Mouse (Mus musculus) liver, embryonic 12.5 days (tissue): ENCODE data around the gene Itga3. TPM values are rescaled to one million over a fixed set of nuclear protein-coding genes. Genes with fewer than 3 reads are reported as not detected.

Source experiments
- ATAC-seq: fragments of 200-750 bp; cut with Nextera tagmentation; 2 replicates; pipeline ENCODE4 v1.8.0; 2017; ENCODE audit warnings: moderate number of reproducible peaks, mild to moderate bottlenecking, moderate library complexity
- H3K27ac ChIP-seq: fragments of 300-500 bp; sonication (generic); 2 replicates; pipeline ENCODE4 v1.5.1; 2016; ENCODE audit warnings: mild to moderate bottlenecking
- H3K27me3 ChIP-seq: fragments of 300-500 bp; sonication (generic); replicated peaks from 2 replicates; pipeline ENCODE4 v1.6.1; 2016; ENCODE audit warnings: mild to moderate bottlenecking, moderate library complexity
- H3K36me3 ChIP-seq: fragments of 300-500 bp; sonication (generic); 2 replicates; pipeline ENCODE4 v1.6.1; 2016; ENCODE audit warnings: mild to moderate bottlenecking, moderate library complexity
- H3K4me1 ChIP-seq: fragments of 300-500 bp; sonication (generic); 2 replicates; pipeline ENCODE4 v1.6.1; 2016
- H3K4me2 ChIP-seq: fragments of 300-500 bp; sonication (generic); 2 replicates; pipeline ENCODE4 v1.6.1; 2016; ENCODE audit warnings: mild to moderate bottlenecking, moderate library complexity
- H3K4me3 ChIP-seq: fragments of 300-500 bp; sonication (generic); 2 replicates; pipeline ENCODE4 v1.5.1; 2016; ENCODE audit warnings: mild to moderate bottlenecking, moderate library complexity
- H3K9ac ChIP-seq: fragments of 300-500 bp; sonication (generic); 2 replicates; pipeline ENCODE4 v1.6.1; 2016; ENCODE audit warnings: mild to moderate bottlenecking, moderate library complexity
- H3K9me3 ChIP-seq: fragments of 300-500 bp; sonication (generic); replicated peaks from 2 replicates; pipeline ENCODE4 v1.6.1; 2016; ENCODE audit warnings: mild to moderate bottlenecking, moderate library complexity
- WGBS: fragments of 180-500 bp; shearing (Covaris S2); methylation state at CpG from one replicate; pipeline ENCODE4 v1.1.7; 2016; ENCODE audit not compliant: insufficient replicate concordance; 5-methylcytosine and 5-hydroxymethylcytosine counted together
- polyA plus RNA-seq: library from polyadenylated mRNA; unstranded; fragments of >200 nt; fragmentation: Nextera tagmentation; extraction: Ambion mirVana; gene quantifications from 2 replicates; pipeline ENCODE4 v1.2.1, GENCODE M21; 2016

Itga3 gene
- polyA plus RNA-seq, 1 experiment from 2014 or later = 3.6 TPM

DNA sequence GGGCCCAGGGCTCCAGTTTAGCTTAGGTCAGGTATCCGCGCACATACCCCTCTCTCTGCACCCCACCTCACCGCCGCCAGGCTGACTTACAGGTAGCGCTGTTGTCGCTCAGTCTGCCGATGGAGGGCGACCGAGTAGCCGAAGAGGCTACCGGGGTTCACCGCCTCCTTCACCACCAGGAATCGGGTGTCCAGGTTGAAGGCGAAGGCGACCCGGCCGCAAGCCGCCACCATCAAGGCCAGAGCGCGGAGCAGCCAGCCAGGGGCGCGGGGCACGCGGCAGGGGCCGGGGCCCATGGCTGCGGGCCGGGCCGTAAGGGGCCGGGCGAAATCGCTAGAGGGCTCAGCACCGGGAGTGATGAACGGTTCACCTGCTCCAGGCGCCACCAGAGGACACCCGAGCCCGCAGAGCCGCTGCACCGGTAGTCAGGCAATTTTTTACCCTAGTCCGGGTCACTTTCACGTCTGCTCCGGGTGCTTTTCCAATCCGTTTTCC, 513 bp downstream of the Itga3 start:
- peak; percentile 36; the same call in 1 of the 2 replicates for ATAC-seq
- Histone ChIP-seq H3K4me3 (peak overlapping the region; percentile 51), H3K27ac (no peak overlapping the region), H3K27me3 (peaks cover 93% of the 10 kb centered on the region), H3K9ac (no peak overlapping the region), H3K4me1 (peaks cover 27% of the 10 kb centered on the region; the same call in 1 of the 2 replicates), H3K4me2 (peak overlapping the region; percentile 66), H3K9me3 (no peaks in the 10 kb centered on the region), H3K36me3 (no peaks in the 10 kb centered on the region)
- WGBS = 2% methylated on average over 42 of the region's 42 CpGs

DNA sequence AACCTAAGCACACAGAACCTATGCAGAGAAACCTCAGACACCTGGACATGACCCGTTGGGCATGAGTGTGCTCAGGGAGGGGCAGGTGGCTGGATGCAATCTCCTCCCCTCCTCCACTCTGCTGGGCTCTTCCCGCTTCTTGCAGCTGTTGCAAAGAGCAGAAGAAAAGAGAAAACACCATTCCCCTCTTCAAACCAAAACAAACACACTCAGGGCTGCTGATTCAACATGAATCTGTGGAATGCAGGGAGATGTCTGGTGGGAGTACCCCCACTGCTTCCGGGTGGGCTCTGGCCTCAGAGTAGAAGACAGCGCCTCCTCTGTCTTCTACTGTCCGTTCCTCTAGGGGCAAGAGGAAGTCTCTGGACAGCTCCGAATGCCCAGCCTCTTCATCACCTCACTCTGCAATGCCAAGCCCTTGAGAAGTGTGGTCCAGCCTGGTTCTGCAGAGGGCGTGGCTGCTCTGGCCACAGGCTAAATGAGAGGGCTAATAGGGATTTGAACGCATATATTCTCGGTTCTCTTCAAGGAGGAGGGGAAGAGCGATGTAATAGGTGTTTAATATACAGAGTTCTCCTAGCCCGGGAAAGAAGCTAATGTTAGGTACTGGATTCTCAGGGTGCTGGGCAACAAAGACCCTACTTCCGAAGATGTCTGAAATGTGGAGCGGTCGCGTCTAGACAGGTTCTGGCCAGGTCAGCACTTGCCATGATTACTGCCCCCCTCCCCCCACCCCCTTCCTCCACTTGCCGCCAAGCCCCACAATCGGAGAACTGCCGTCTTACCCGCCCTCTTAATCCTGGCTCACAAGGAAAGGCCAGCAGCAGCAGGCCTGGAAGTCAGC, 1.2 kb downstream of the Itga3 start:
- no peak overlapping the region for H3K9ac ChIP-seq

DNA sequence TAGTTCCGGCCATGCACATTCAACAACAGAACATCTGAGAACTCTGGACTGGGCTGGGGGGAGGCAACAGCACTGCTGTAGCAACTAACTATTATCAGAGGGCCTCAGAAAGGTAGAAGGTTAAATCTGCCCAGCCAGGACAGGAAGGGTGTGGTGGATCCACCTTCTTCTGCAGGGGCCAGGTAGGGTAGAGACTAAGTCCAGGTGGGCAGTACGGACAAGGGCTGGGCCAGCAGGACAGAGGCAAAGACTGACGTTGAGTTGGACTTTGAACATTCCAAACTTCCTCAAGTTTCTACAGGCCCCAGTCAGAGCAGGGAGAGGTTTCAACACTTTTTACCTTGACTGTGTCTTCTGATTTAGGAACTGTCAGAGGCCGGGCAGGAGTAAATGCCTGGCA, 1.9 kb downstream of the Itga3 start:
- Histone ChIP-seq H3K9me3 (no peaks in the 10 kb centered on the region), H3K27ac (no peak overlapping the region), H3K4me2 (no peak overlapping the region), H3K27me3 (peaks cover 80% of the 10 kb centered on the region), H3K4me3 (no peak overlapping the region), H3K9ac (no peak overlapping the region), H3K4me1 (peaks cover 26% of the 10 kb centered on the region; the same call in 1 of the 2 replicates), H3K36me3 (no peaks in the 10 kb centered on the region)
- no peak for ATAC-seq
- WGBS = 54% methylated on average over 4 of the region's 4 CpGs

More for the DNA sequence above, 1.2 kb downstream of the Itga3 start:
- 6% methylated on average over 19 of the region's 19 CpGs for WGBS
- ATAC-seq = no peak
- Histone ChIP-seq H3K36me3 (no peaks in the 10 kb centered on the region), H3K9me3 (no peaks in the 10 kb centered on the region), H3K4me1 (peaks cover 27% of the 10 kb centered on the region; the same call in 1 of the 2 replicates), H3K4me3 (peak overlapping the region; percentile 51), H3K4me2 (peak overlapping the region; percentile 66), H3K27me3 (peaks cover 87% of the 10 kb centered on the region), H3K27ac (no peak overlapping the region)

DNA sequence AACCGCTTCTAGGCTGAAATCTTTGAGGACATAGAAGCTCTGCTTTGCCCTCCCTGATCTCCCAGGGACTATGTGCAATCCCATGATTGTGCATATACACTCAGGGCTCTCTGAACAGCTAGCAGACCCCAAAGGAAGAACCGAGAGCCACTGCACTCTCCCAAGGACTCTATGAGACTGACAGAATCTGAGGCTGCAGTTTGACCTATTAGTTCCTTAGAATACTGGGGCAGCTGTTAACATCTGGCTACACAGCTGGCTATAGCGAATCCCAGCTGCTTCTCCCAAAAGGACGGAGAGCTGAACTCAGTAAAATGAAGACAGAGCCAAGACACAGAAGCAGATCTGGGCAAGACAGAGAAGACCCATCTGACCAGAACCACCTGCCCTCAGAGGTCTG, 2.8 kb downstream of the Itga3 start:
- H3K4me1 ChIP-seq = peaks cover 18% of the 10 kb centered on the region; the same call in 1 of the 2 replicates
- H3K27ac ChIP-seq = no peak overlapping the region
- peaks cover 71% of the 10 kb centered on the region for H3K27me3 ChIP-seq
- H3K36me3 ChIP-seq = no peaks in the 10 kb centered on the region
- no peaks in the 10 kb centered on the region for H3K9me3 ChIP-seq
- no peak overlapping the region for H3K4me2 ChIP-seq
- 62% methylated on average over 4 of the region's 4 CpGs for WGBS
- no peak overlapping the region for H3K9ac ChIP-seq
- H3K4me3 ChIP-seq = no peak overlapping the region
- ATAC-seq = no peak

DNA sequence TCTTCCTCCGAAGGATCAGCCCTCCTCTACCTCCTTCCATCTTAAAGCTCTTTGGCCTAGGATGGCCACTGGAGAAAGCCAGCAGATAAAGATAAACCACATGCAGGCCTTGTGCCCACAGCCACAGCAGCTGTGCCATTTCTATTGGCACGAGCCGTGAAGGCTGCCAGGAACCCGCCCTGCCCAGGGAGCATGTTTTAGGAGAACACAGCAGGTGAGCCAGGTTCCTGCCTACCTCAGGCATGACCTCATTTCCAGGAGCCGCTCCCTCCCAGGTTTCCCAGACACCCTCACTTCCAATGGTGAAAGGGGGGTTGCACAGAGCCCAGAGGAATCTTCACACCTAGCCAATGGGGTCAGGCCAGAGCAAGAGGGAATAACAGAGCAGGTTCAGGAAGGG, 3.8 kb downstream of the Itga3 start:
- ATAC-seq = no peak
- H3K4me1 ChIP-seq = peaks cover 11% of the 10 kb centered on the region; the same call in 1 of the 2 replicates
- H3K4me2 ChIP-seq = no peak overlapping the region
- no peaks in the 10 kb centered on the region for H3K9me3 ChIP-seq
- peaks cover 61% of the 10 kb centered on the region for H3K27me3 ChIP-seq
- H3K27ac ChIP-seq = no peak overlapping the region
- 53% methylated on average over 5 of the region's 5 CpGs for WGBS
- no peak overlapping the region for H3K4me3 ChIP-seq
- no peaks in the 10 kb centered on the region for H3K36me3 ChIP-seq
- no peak overlapping the region for H3K9ac ChIP-seq

DNA sequence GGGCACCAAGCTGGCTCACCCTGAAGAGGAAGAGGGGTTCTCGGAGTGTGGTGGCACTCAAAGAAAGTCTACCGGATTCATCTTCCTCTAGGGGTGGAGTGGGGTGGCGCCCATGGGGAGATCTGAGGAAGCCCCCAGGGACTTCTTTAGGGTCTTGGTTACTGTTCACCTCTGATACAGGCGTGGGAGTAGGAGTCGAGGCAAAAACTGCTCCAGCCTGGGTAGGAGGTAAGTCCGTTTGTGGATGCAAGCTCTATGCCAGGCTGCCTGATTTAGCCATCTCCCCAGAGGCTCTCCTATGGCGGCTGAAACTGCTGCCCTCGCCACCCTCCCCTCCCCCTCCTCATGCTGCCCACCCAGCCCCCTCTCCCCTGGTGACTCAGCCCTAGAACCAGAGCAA, 4.5 kb downstream of the Itga3 start:
- Histone ChIP-seq H3K36me3 (no peaks in the 10 kb centered on the region), H3K4me1 (peaks cover 11% of the 10 kb centered on the region; the same call in 1 of the 2 replicates), H3K9me3 (no peaks in the 10 kb centered on the region), H3K27me3 (peaks cover 54% of the 10 kb centered on the region), H3K9ac (no peak overlapping the region), H3K4me2 (no peak overlapping the region), H3K27ac (no peak overlapping the region), H3K4me3 (no peak overlapping the region)
- 52% methylated on average over 8 of the region's 8 CpGs for WGBS
- no peak for ATAC-seq

DNA sequence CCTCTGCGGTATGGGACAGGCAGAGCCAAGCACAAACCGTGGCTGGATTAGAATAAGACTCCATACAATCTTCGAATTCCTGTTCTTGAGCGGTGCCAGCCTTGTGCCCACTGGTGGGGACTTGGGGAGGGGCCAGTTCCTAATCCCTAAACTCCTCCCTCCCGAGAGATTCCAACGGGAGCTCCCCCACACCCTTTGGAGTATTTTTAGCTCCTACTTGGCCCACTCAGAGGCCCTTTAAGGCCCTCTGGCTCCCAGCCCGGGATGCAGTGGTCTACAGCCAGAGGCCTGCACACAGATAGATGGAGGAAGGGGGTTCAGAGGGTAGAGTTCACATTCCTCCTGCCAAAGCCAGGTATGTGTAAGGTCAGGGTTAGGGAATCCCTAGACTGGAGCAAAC, 5.3 kb downstream of the Itga3 start:
- 44% methylated on average over 7 of the region's 7 CpGs for WGBS
- H3K4me3 ChIP-seq = no peak overlapping the region
- H3K9me3 ChIP-seq = no peaks in the 10 kb centered on the region
- no peak overlapping the region for H3K27ac ChIP-seq
- H3K4me1 ChIP-seq = peaks cover 5% of the 10 kb centered on the region; the same call in 1 of the 2 replicates
- no peak for ATAC-seq
- no peak overlapping the region for H3K4me2 ChIP-seq
- H3K36me3 ChIP-seq = no peaks in the 10 kb centered on the region
- peaks cover 45% of the 10 kb centered on the region for H3K27me3 ChIP-seq
- no peak overlapping the region for H3K9ac ChIP-seq

DNA sequence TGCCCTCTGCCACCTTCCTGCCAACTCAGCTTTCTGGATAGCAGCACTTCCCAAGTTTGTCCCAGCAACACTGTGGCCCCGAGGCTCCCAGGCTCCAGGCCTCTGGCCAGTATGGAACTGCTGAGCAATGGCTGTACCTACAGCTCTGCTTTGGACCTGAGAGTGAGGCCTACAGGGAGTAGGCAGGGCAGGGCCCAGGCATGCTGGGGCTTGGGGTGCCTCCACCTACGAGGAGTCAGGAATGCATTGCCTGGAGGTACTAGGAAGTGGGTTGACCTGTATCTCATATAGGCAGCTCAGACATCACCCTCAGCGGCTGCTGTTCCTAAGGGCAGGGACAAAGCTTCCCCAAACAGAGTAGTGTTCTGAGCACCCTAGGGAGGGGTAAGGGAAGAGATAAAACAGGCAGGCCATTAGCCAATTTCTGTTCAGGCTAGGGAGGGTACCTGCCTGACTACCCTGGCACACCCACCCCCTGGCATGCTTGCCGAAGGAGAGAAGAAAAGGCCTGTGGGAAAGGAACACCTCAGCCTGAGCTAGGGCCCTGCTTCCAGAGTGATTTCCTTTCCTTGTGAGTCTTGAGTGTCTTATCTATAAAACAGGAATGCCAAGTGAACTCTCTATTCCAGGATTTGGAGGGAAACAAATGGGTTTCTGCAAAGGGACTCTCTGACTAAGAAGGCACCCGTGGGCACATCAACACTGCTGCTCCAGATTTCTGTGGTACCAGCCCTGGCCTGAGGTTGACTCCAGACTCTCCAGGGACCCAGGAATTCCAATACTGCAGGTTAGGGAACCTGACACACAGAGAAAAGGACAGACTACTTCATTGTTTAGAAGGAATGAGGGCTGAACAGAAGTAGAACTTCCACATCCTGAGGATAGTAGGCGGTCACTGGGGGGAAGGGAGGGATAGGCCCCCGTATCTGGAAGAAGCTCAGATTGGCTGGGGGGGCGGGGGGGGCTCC, 6.2 kb downstream of the Itga3 start:
- H3K27me3 ChIP-seq = peaks cover 37% of the 10 kb centered on the region
- H3K4me2 ChIP-seq = no peak overlapping the region
- 51% methylated on average over 8 of the region's 8 CpGs for WGBS
- no peaks in the 10 kb centered on the region for H3K4me1 ChIP-seq
- H3K9ac ChIP-seq = no peak overlapping the region
- no peak for ATAC-seq
- no peak overlapping the region for H3K4me3 ChIP-seq
- no peak overlapping the region; the same call in 1 of the 2 replicates for H3K27ac ChIP-seq
- H3K9me3 ChIP-seq = no peaks in the 10 kb centered on the region
- 0 out of 2 replicates have a peak, but pooled peaks cover 3% of the 10 kb centered on the region for H3K36me3 ChIP-seq

DNA sequence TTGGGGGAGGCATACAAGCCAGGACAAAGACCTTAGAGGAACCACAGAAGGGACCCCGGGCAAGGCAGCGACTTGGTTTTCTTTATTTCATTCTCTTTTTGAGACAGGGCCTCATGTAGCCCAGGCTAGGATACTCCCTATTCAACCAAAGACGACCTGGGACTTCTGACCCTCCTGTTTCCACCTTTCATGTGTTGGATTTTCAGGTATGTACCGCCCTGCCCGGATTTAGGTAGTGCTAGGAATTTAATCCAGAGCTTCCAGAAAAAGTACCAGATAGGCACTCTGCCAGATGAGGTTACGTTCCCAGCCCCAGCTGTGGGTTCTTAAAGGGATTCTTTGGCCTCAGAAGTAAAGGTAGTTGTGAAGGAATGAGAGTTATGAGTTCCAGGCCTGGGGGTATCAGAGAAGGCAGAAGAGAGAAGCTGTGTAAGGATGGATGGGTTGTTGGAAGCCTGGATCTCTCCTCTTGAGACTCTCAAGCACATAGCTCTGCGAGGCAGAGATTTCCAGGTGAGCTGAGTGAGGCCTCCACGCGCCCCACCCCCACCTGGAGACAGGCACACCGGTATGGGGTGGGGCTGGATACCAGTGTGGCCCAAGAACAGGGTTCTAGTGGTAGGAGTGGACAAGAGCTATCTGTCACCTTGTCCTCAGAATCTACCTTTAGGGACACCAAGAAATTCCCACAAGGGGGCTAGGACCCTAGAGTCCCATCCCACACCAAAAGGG, 7.2 kb downstream of the Itga3 start:
- no peaks in the 10 kb centered on the region for H3K9me3 ChIP-seq
- H3K4me1 ChIP-seq = no peaks in the 10 kb centered on the region
- H3K4me2 ChIP-seq = no peak overlapping the region
- no peak overlapping the region for H3K9ac ChIP-seq
- no peak overlapping the region for H3K27ac ChIP-seq
- H3K4me3 ChIP-seq = no peak overlapping the region
- H3K36me3 ChIP-seq = 0 out of 2 replicates have a peak, but pooled peaks cover 3% of the 10 kb centered on the region
- H3K27me3 ChIP-seq = peaks cover 27% of the 10 kb centered on the region
- WGBS = 71% methylated on average over 10 of the region's 10 CpGs
- no peak for ATAC-seq

DNA sequence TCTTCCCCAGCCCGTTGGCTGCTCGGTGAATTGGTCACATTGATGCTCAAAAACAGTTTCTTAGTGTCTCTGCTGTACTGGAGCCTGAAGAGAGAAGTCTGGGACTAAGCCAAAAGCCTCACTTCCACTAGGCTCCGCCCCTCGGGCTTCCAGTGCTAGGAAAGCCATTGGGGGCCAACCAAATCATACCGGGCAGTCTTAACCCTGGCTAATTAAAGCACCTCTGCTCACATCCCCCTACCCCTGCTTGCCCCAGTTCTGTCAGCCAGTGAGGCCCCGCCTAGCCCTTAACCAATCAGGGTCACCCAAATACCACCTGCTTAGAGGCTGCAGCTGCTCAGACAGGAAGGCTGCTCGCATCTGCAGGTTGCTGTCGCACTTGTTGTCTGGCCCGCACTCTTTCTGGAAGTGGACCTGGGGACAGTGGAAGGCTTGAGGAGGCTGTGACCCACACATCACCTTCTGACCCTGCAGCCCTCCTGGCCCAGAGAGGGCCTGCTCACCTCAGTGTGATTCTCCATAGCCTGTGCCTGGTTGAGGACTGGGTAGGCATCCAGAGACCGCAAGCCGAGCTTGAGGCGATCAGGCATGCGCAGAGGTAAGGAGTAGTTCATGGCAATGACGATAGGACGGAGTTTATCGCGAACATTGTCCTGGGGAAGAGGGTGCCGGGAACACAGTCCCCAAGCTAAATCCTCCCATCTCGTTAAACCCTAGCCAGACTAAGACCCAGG, 19.7 kb downstream of the Itga3 start:
- ATAC-seq = no peak
- Histone ChIP-seq H3K4me2 (no peak overlapping the region), H3K9me3 (no peaks in the 10 kb centered on the region), H3K27ac (no peak overlapping the region), H3K27me3 (peaks cover 45% of the 10 kb centered on the region), H3K9ac (no peak overlapping the region), H3K36me3 (no peaks in the 10 kb centered on the region), H3K4me3 (no peak overlapping the region), H3K4me1 (no peaks in the 10 kb centered on the region)
- 41% methylated on average over 19 of the region's 19 CpGs for WGBS

DNA sequence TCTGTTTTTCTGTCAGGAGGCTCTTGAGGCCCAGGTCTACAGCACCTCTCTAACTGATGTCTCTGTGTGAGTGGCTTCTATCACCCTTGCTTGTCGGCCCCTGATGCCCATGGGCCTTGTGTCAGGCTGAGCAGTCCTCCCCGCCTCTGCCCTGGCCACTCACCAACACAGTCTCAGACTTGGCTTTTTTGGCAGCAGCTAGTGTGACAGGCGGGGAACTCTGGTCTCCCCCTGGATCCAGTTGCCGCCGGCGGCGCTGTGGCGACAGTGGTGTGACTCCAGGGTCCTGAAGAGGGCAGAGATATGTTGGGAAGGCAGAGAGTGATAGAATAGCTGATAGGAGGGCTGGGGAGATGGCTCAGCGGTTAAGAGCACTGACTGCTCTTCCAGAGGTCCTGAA, 23.5 kb downstream of the Itga3 start:
- no peak overlapping the region for H3K27ac ChIP-seq
- ATAC-seq = no peak
- H3K9me3 ChIP-seq = no peaks in the 10 kb centered on the region
- peaks cover 48% of the 10 kb centered on the region for H3K27me3 ChIP-seq
- H3K9ac ChIP-seq = no peak overlapping the region
- H3K36me3 ChIP-seq = no peaks in the 10 kb centered on the region
- no peak overlapping the region for H3K4me2 ChIP-seq
- no peaks in the 10 kb centered on the region for H3K4me1 ChIP-seq
- no peak overlapping the region for H3K4me3 ChIP-seq
- 66% methylated on average over 9 of the region's 9 CpGs for WGBS
